Mouse (Mus musculus) olfactory bulb, adult 2 months (tissue): Measurements from ENCODE around the gene Patj. TPM values are rescaled to one million over a fixed set of nuclear protein-coding genes. Genes with fewer than 3 reads are reported as not detected.

Source experiments
- H3K27ac ChIP-seq: fragments of 200-500 bp; 2 replicates; pipeline ENCODE4 v1.5.1; 2012; ENCODE audit warnings: low read depth, low read length; ENCODE audit not compliant: insufficient read depth
- H3K4me1 ChIP-seq: fragments of 200-500 bp; 2 replicates; pipeline ENCODE4 v1.6.1; 2012; ENCODE audit warnings: low read length; ENCODE audit not compliant: control insufficient read depth, insufficient read depth
- H3K4me3 ChIP-seq: fragments of 200-500 bp; 2 replicates; pipeline ENCODE4 v1.5.1; 2012; ENCODE audit warnings: mild to moderate bottlenecking, low read depth, low read length, moderate library complexity; ENCODE audit not compliant: insufficient read depth
- CTCF ChIP-seq: fragments of 200-500 bp; IDR thresholded peaks from 2 replicates; pipeline ENCODE4 v1.5.1; 2012; ENCODE audit warnings: low read depth, mild to moderate bottlenecking, low read length, moderate library complexity; ENCODE audit not compliant: insufficient read depth
- POLR2A ChIP-seq: fragments of 200-500 bp; IDR thresholded peaks from 2 replicates; pipeline ENCODE4 v1.6.1; 2012; ENCODE audit warnings: mild to moderate bottlenecking, low read depth, low read length, moderate library complexity; ENCODE audit not compliant: insufficient read depth
- WGBS: fragments of 180-500 bp; shearing (Covaris S2); methylation state at CpG from one replicate; pipeline ENCODE4 v1.1.7; 2018; 5-methylcytosine and 5-hydroxymethylcytosine counted together
- polyA plus RNA-seq: library from polyadenylated mRNA; stranded (reverse); fragments of >200 nt; gene quantifications from 2 replicates; pipeline ENCODE4 v1.2.4, GENCODE M21; 2012; ENCODE audit warnings: low replicate concordance; ENCODE audit not compliant: missing spikeins, insufficient read depth, insufficient read length

Gene Patj
- polyA plus RNA-seq, 1 experiment, result not detected

- TF ChIP-seq POLR2A (no peak), CTCF (no peak)
- no peak overlapping the region for H3K27ac ChIP-seq
- WGBS, result 75% methylated on average over 18 of the region's 18 CpGs
- H3K4me3 ChIP-seq, result no peak overlapping the region
- no peaks in the 10 kb centered on the region for H3K4me1 ChIP-seq
Observed at GRCm38 (mm10) chr4:98635140-98635837, 239.7 kb downstream of the Patj start.

- no peaks in the 10 kb centered on the region for H3K4me1 ChIP-seq
- no peak overlapping the region for H3K4me3 ChIP-seq
- TF ChIP-seq CTCF (no peak), POLR2A (no peak)
- 96% methylated on average over 8 of the region's 8 CpGs for WGBS
- H3K27ac ChIP-seq, result no peak overlapping the region
Observed at GRCm38 (mm10) chr4:98638731-98639130, 243.1 kb downstream of the Patj start.

- TF ChIP-seq CTCF, result no peak
- TF ChIP-seq POLR2A, result no peak
- Histone ChIP-seq H3K4me1 (no peaks in the 10 kb centered on the region), H3K27ac (no peak overlapping the region), H3K4me3 (no peak overlapping the region)
- WGBS, result 79% methylated on average over 7 of the region's 7 CpGs
Observed at GRCm38 (mm10) chr4:98653650-98654049, 258.1 kb downstream of the Patj start.

GRCm38 (mm10) chr4:98654419-98654821 is 258.8 kb downstream of the Patj start:
- WGBS, result 84% methylated on average over 2 of the region's 2 CpGs
- Histone ChIP-seq H3K4me1 (no peaks in the 10 kb centered on the region), H3K27ac (no peak overlapping the region), H3K4me3 (no peak overlapping the region)
- TF ChIP-seq POLR2A, result no peak
- no peak for TF ChIP-seq CTCF

- H3K4me3 ChIP-seq, result no peak overlapping the region
- no peaks in the 10 kb centered on the region for H3K4me1 ChIP-seq
- 91% methylated on average over 1 of the region's 1 CpGs for WGBS
- TF ChIP-seq POLR2A (no peak), CTCF (no peak)
- no peak overlapping the region for H3K27ac ChIP-seq
Observed at GRCm38 (mm10) chr4:98656759-98657158, 261.2 kb downstream of the Patj start.

GRCm38 (mm10) chr4:98659032-98659431 is 263.4 kb downstream of the Patj start:
- WGBS, result 83% methylated on average over 2 of the region's 2 CpGs
- Histone ChIP-seq H3K4me1 (no peaks in the 10 kb centered on the region), H3K4me3 (no peak overlapping the region), H3K27ac (no peak overlapping the region)
- TF ChIP-seq POLR2A (no peak), CTCF (no peak)

GRCm38 (mm10) chr4:98660534-98660933 is 264.9 kb downstream of the Patj start:
- no peak overlapping the region for H3K27ac ChIP-seq
- WGBS, result 89% methylated on average over 2 of the region's 2 CpGs
- TF ChIP-seq CTCF (no peak), POLR2A (no peak)
- no peak overlapping the region for H3K4me3 ChIP-seq
- no peaks in the 10 kb centered on the region for H3K4me1 ChIP-seq

GRCm38 (mm10) chr4:98665884-98666283 is 270.3 kb downstream of the Patj start:
- no peaks in the 10 kb centered on the region for H3K4me1 ChIP-seq
- 67% methylated on average over 7 of the region's 7 CpGs for WGBS
- TF ChIP-seq POLR2A (no peak), CTCF (no peak)
- H3K4me3 ChIP-seq, result no peak overlapping the region
- no peak overlapping the region for H3K27ac ChIP-seq

GRCm38 (mm10) chr4:98666451-98666850 is 270.9 kb downstream of the Patj start:
- H3K4me1 ChIP-seq, result no peaks in the 10 kb centered on the region
- TF ChIP-seq POLR2A, result no peak
- TF ChIP-seq CTCF, result no peak
- WGBS, result 90% methylated on average over 1 of the region's 1 CpGs
- no peak overlapping the region for H3K4me3 ChIP-seq
- no peak overlapping the region for H3K27ac ChIP-seq
